Mouse (Mus musculus): Measurements from ENCODE around the gene Rabggtb. TPM values are rescaled to one million over a fixed set of nuclear protein-coding genes. Genes with fewer than 3 reads are reported as not detected.

Rabggtb gene
- total RNA-seq, 2 experiments from 2014 or later = 69.2 to 70.8 TPM

DNA sequence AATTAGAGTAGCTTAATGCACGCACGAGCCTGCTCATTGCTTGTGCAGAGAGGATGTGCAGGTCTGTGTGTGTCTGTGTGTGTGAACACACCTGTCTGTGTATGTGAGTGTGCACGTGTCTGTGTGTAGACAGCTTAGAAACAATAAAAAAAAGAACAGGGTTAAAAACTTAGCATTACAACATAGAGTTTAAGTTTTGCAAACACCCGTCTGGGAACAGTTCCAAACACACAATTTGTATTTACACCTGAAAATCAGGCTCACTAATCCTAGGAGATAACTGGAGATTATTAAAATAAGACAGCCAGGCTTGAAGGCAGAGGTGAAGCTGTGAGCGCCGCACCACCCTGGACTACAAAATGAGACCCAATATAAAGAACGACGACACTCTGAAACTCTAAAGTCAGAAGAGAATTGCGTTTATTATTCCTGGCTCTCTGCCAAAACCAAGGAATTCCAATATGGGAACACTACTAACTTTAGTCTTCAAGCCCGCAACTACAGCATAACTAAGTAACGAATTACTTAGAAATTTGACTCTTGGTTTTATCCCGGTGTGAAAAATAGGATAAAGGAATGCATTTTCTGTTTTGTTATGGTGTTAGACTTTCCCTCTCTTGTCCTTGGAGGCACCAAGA, 30.3 kb upstream of the Rabggtb start:
- intact Hi-C loops (cut with DNase I) = no loop called here
- H3K4me3 ChIP-seq = peak overlapping the region; percentile 97
- TF ChIP-seq CTCF (IDR thresholded peaks at IDR 0.05) = no peak
- peak overlapping the region; percentile 89; the same call in 1 of the 2 replicates for H3K27ac ChIP-seq
- DNase-seq (ENCODE audit: extremely low spot score in 1 of 2, low spot score in 2 of 2) = no peak

DNA sequence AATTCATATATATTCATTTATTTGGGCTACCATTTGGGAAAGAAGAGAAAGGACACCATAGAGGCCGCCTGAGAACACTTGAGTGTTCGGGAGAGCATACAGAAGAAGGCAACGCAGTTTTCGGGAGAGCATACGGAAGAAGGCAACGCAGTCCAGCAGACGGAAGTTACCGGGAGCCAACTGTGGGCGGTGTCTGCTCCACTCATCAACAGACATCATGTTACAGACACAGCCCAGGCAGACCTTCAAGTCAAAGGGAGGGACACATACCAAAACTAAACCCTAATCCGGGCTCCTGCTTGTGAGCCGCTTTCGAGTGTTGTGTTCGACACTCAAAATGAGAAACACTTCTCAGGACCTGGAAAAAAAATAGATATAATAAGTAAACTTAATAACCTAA, 28.8 kb upstream of the Rabggtb start:
- no peak overlapping the region for H3K27ac ChIP-seq
- DNase-seq (ENCODE audit: extremely low spot score in 1 of 2, low spot score in 2 of 2) = no peak
- intact Hi-C loops (cut with DNase I) = no loop called here
- H3K4me3 ChIP-seq = no peak overlapping the region
- no peak for TF ChIP-seq CTCF (IDR thresholded peaks at IDR 0.05)

DNA sequence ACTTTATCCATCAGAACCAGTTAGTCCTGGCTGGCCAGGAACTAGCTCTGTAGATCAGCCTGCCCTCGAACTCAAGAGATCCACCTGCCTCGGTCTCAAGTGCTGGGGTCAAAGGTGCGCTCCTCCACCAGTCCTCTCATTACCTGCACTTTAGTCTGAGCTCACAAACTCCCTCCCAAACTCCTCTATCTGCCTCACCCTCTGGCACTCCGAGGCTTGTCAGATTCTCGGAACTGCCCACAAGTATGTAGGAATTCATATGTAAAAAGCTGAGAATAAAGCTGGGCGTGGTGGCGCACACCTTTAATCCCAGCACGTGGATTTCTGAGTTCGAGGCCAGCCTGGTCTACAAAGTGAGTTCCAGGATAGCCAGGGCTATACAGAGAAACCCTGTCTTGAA, 27.7 kb upstream of the Rabggtb start:
- no peak for DNase-seq (ENCODE audit: extremely low spot score in 1 of 2, low spot score in 2 of 2)
- H3K4me3 ChIP-seq = no peak overlapping the region
- intact Hi-C loops (cut with DNase I) = no loop called here
- no peak overlapping the region for H3K27ac ChIP-seq
- no peak for TF ChIP-seq CTCF (IDR thresholded peaks at IDR 0.05)

DNA sequence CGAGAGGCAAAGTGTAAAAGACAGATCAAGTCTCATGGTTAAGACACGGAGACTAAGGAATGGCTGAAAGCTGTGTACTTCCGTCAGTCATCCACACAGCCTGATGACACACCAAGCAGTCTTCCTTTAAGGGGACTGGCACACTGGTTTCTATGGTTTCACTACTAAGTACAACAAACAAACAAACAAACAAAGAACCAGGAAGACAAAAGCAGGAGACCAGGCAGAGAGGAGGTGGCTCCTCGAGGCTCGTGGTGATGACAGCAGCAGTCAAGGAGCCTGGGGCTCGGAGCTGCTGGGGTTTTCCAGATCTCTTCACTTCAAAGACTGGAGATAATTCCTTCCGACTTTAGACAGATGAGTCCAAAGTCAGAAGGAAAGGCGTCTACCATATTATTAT, 27.2 kb upstream of the Rabggtb start:
- Histone ChIP-seq H3K4me3 (no peak overlapping the region), H3K27ac (no peak overlapping the region)
- intact Hi-C loops (cut with DNase I) = no loop called here
- DNase-seq (ENCODE audit: extremely low spot score in 1 of 2, low spot score in 2 of 2) = no peak
- TF ChIP-seq CTCF (IDR thresholded peaks at IDR 0.05) = no peak

DNA sequence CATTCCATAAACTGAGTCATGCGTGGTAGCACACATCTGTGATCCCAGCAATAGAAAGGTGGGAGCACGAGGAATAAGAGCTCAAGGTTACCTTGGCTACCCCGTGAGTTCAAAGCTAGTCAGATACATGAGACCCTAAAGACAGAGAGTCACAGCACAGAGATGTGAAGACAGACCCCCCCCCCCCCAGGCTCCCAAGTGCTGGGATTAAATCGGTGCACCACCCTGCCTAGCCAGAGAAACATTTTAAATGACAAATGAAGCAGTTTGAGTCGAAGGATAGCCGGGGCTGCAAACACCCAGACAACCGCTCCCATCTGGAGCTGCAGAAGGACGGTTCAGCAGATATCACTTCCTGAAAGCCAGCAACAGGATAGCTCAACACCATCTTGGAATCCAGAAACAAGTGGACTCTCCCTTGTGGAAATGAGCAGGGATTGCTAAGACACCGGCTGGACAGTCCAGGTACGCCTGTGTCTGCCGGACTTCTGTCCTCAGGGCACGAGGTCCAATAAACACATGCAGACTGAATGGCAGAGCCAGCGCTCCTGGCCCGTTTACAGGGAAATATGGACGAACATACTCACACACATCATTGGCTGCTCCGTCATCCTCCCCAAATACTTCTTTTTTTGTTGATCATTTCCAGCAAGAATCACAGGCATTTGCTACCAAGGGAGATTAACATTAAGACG, 24.5 kb upstream of the Rabggtb start:
- intact Hi-C loops (cut with DNase I) = no loop called here
- TF ChIP-seq CTCF (IDR thresholded peaks at IDR 0.05) = no peak

DNA sequence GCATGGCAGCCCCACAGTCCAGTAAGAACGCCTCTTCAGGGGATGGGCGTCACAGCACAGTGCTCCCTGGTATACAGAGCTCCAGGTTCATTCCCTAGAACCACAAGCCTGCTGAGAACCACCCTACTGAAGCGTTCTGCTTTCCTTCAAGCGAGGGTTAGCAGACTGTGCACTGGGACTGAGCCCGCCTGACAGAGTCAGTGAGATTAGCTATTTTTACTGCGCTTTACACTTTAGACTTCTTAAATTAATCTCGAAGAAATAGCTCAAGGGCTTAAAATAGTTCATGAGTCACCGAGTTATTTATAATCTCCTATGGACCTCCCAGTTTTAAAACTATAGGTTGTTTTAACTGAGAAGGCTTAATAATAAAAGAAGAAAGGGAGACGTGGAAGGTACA, 23.1 kb upstream of the Rabggtb start:
- no peak for TF ChIP-seq CTCF (IDR thresholded peaks at IDR 0.05)
- no peak overlapping the region for H3K4me3 ChIP-seq
- intact Hi-C loops (cut with DNase I) = no loop called here
- no peak overlapping the region for H3K27ac ChIP-seq
- no peak for DNase-seq (ENCODE audit: extremely low spot score in 1 of 2, low spot score in 2 of 2)

More for the DNA sequence above, 24.5 kb upstream of the Rabggtb start:
- no peak overlapping the region for H3K4me3 ChIP-seq
- DNase-seq (ENCODE audit: extremely low spot score in 1 of 2, low spot score in 2 of 2) = no peak
- H3K27ac ChIP-seq = no peak overlapping the region

DNA sequence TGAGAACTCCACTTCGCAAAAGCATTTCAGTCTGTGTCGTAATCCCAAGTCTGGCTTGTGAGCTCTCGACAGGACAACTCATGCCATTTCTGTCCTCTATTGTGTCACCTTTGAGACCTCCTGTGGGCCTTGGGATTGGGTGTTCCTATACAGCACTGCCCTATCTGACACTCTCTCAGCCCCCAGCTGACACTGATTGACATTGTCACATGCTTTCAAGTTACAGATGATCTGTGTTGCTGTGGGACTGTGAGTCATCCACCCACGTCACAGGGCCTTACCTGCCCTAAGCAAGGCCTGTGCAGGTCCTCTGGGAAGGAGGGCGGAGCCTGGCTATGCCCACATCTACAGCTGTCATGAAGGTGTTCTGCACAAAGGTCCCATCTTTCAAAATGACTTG, 19.7 kb upstream of the Rabggtb start:
- DNase-seq (ENCODE audit: extremely low spot score in 1 of 2, low spot score in 2 of 2) = no peak
- Histone ChIP-seq H3K4me3 (no peak overlapping the region), H3K27ac (no peak overlapping the region)
- TF ChIP-seq CTCF (IDR thresholded peaks at IDR 0.05) = no peak
- intact Hi-C loops (cut with DNase I) = no loop called here

DNA sequence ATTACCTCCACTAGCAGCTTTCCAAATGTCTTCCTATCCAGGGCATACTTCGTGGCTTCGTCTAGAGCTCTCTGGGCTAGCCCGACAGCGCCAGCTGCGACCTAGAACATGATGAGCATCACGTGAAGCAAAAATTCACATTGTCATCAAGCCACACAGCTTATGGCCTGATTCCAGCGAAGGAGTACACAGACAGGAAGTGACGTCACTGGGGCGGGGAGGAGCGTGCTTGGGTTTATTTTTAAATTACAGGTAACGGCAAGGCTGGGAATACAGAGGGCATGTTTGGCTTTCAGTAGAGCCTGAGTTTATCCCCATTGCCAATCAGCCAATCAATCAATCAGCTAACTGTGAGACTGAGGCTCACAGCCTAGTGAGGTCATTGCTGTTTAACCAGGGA, 16.7 kb upstream of the Rabggtb start:
- Histone ChIP-seq H3K27ac (no peak overlapping the region), H3K4me3 (no peak overlapping the region)
- DNase-seq (ENCODE audit: extremely low spot score in 1 of 2, low spot score in 2 of 2) = no peak
- intact Hi-C loops (cut with DNase I) = no loop called here
- no peak for TF ChIP-seq CTCF (IDR thresholded peaks at IDR 0.05)

DNA sequence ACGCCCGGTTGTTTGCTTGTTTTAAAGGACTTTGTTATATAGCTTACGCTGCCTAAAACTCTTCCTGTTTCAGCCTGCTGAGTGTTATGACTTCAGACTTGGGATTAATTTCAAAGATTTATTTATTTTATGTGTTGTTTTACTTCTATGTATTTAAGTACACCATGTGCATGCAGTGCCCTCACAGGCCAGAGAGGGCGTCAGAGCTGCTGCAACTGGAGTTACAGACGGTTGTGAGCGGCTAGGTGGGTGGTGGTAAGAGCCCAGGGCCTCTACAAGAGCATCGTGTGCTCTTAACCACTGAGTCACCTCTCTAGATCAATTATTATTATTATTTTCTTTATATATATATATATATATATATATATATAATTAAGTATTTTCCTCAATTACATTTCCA, 13.5 kb upstream of the Rabggtb start:
- intact Hi-C loops (cut with DNase I) = no loop called here
- Histone ChIP-seq H3K4me3 (no peak overlapping the region), H3K27ac (no peak overlapping the region)
- no peak for DNase-seq (ENCODE audit: extremely low spot score in 1 of 2, low spot score in 2 of 2)
- TF ChIP-seq CTCF (IDR thresholded peaks at IDR 0.05) = no peak

DNA sequence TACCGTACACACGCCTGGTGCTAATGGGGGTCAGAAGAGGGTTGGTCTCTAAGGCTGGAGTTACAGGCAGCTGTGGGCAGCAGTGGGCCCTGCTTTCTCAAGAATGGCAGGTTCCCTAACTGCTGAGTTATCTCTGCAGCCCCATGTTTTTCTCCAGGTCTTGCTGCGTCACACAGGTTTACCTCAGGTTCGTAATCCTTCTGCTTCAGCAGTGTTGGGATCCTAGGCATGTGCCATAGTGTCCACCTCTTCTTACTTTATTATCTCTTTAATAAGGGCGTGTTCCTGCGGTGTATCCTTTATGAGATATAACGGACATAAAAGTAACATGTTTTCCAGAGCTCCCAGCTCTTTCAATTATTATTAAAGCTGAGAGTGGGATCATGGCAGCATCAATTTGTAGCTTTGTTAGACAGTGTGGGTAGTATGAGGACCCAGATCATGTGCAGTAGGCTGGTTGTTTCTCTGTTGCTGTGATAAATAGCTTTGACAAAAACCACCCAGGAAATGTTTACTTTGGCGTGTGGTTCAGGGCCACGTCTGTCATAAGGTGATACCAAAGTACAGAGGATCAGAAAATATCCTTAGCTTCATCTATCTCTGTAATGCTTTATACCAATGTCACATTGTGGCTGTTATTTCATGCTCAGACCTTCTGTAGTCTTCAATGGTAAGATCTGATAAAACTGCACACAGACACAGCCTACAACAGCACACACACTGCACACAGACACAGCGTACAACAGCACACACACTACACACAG, 8.5 kb upstream of the Rabggtb start:
- Histone ChIP-seq H3K4me3 (no peak overlapping the region), H3K27ac (no peak overlapping the region)
- TF ChIP-seq CTCF (IDR thresholded peaks at IDR 0.05) = no peak
- intact Hi-C loops (cut with DNase I) = no loop called here
- no peak for DNase-seq (ENCODE audit: extremely low spot score in 1 of 2, low spot score in 2 of 2)

DNA sequence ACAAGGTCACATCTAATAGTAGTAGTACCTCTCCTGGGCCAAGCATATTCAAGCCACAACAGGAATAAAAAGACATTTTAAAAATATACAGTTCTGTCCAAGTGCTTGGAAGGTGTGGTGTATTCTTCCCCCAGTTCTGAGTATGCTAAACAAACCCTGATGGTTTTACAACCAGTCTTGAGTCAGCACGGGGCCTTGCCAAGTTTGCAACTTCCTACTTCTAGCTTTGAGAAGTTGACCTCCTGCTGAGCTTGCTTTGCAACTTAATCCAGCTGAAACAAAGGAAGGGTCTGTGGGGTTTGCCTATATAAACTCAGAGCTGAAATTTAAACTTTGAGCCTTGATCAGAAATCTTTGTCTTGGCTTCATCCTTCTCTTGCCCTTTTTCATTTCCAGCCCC, 4.4 kb upstream of the Rabggtb start:
- TF ChIP-seq CTCF (IDR thresholded peaks at IDR 0.05) = no peak
- intact Hi-C loops (cut with DNase I) = no loop called here
- H3K27ac ChIP-seq = no peak overlapping the region
- no peak for DNase-seq (ENCODE audit: extremely low spot score in 1 of 2, low spot score in 2 of 2)
- H3K4me3 ChIP-seq = no peak overlapping the region

DNA sequence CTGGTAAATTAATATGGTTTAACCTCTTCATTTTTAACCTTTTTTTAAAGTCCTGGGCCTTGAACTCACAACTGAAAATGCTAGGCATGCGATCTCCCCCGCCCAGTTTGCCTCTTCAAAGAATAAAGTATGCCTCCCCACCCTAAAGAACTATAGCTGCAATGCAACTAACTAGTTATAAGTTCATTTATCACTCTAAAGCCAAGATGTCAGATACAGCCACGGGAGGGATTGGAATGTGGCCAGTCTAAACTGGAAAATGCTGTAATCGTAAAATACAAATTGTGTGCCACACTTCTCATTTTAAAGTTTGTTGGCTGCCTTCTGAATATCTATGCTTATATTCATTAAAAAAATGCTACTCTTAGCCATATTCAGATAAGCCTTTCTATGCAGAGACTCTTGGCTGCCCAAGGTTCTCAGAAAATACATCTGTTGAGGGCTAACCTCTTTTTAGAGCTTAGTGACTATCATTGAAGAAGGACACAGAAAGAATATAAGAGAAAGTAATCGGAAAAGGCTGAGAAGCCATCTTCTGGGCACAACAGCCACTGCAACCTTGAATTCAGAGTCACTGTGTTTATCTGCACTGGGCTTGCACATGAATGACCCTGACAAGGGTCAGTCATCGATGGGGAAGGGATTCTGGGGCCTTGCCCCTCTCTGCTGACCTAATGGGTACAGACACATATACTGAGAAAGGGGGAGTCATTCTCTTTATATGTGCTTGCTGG, 868 bp upstream of the Rabggtb start:
- no peak for TF ChIP-seq CTCF (IDR thresholded peaks at IDR 0.05)
- no peak for DNase-seq (ENCODE audit: extremely low spot score in 1 of 2, low spot score in 2 of 2)
- Histone ChIP-seq H3K4me3 (peak overlapping the region; percentile 78), H3K27ac (peak overlapping the region; percentile 99)
- intact Hi-C loops (cut with DNase I) = loop anchor here (1.0 kb wide), 2 partner anchors 31 to 188 kb away; partner anchors contain the start of genes Acadm and St6galnac3

Data from left cerebral cortex, adult 2 months (tissue).